Mouse (Mus musculus) heart, adult 18-20 months (tissue): ENCODE measurements at regions not wholly inside any gene's neighbourhood (a gene's known extent, or its start where the extent isn't known, plus 50 kb on each side); places are given as distances from the start of the nearest gene placed in this dataset.

Experiments
- DNase-seq, 2 experiments: peaks; one replicate each; pipeline ENCODE4 v3.0.0; 2021 to 2022; ENCODE audit warnings: mixed read lengths in 1 of 2

GRCm38 (mm10) chr3:63542638-63543408, 59.1 kb upstream of the Gm34302 start:
- DNase-seq = no peak

GRCm38 (mm10) chr3:63538881-63539280, 55.2 kb upstream of the Gm34302 start:
- peak in 1 of 2 experiments; percentile 7 for DNase-seq

- no peak for DNase-seq
Measured at GRCm38 (mm10) chr3:63534141-63534540, 50.5 kb upstream of the Gm34302 start.
